Mouse (Mus musculus) 3134 (cell line): ENCODE data around the gene Atp1a1.
A peak's percentile ranks its signal among the peaks of the same experiment; 100 is the strongest.

Experiments used
- DNase-seq: peaks from one replicate; pipeline ENCODE4 v3.0.0-alpha.2; 2011; ENCODE audit warnings: low spot score; ENCODE audit not compliant: insufficient read length; ENCODE audit errors: extremely low read depth

Atp1a1 gene

GRCm38 (mm10) chr3:101560841-101561522, 43.5 kb downstream of the Atp1a1 start:
- no peak for DNase-seq

- DNase-seq: no peak
Measured at GRCm38 (mm10) chr3:101556712-101557111, 47.8 kb downstream of the Atp1a1 start.

- DNase-seq: no peak
Measured at GRCm38 (mm10) chr3:101552621-101553620, 51.6 kb downstream of the Atp1a1 start.

- no peak for DNase-seq
Measured at GRCm38 (mm10) chr3:101551457-101552230, 52.8 kb downstream of the Atp1a1 start.

- DNase-seq: no peak
Measured at GRCm38 (mm10) chr3:101549749-101550148, 54.7 kb downstream of the Atp1a1 start.

- DNase-seq: no peak
Measured at GRCm38 (mm10) chr3:101544116-101544515, 60.4 kb downstream of the Atp1a1 start.

- no peak for DNase-seq
Measured at GRCm38 (mm10) chr3:101541571-101541970, 62.9 kb downstream of the Atp1a1 start.

- no peak for DNase-seq
Measured at GRCm38 (mm10) chr3:101540568-101540967, 63.9 kb downstream of the Atp1a1 start.

GRCm38 (mm10) chr3:101536322-101536721, 68.2 kb downstream of the Atp1a1 start:
- DNase-seq: no peak

- DNase-seq: no peak
Measured at GRCm38 (mm10) chr3:101534311-101534710, 70.2 kb downstream of the Atp1a1 start.

GRCm38 (mm10) chr3:101533373-101533772, 71.1 kb downstream of the Atp1a1 start:
- peak; percentile 23 for DNase-seq

- no peak for DNase-seq
Measured at GRCm38 (mm10) chr3:101530928-101531327, 73.6 kb downstream of the Atp1a1 start.

GRCm38 (mm10) chr3:101528900-101529594, 75.4 kb downstream of the Atp1a1 start:
- no peak for DNase-seq

GRCm38 (mm10) chr3:101528157-101528899, 76.2 kb downstream of the Atp1a1 start:
- peak; percentile 45 for DNase-seq

- no peak for DNase-seq
Measured at GRCm38 (mm10) chr3:101526603-101527002, 77.9 kb downstream of the Atp1a1 start.
